Mouse (Mus musculus): ENCODE measurements around the gene Cdh3. TPM values are rescaled to one million over a fixed set of nuclear protein-coding genes. Genes with fewer than 3 reads are reported as not detected.

Cdh3 gene
- polyA plus RNA-seq, 1 experiment: not detected

DNA sequence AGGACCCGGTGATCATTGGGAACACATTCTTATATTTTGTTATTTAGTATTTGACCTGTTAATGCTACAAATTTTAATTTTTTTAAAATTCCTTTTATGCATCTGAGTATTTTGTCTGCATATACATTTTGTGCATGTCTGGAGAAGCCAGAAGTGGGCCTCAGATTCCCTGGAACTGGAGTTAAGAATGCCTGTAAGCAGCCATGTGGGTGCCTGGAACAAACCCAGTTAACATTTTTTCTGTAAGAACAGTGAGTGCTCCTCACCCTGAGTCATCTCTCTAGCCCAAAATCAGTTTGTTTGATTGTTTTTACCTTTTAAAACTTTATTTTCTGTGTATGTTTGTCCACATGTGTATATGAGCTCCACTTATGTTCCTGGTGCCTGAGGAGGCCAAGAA is 4.6 kb upstream of the Cdh3 start:
- TF ChIP-seq POLR2A (IDR thresholded peaks at IDR 0.05; ENCODE audit: borderline replicate concordance, control insufficient read depth, low read depth, low read length): no peak
- TF ChIP-seq CTCF (IDR thresholded peaks at IDR 0.05; ENCODE audit: control insufficient read depth, insufficient read depth, low read length): no peak
- WGBS: 89% methylated on average over 1 of the region's 1 CpGs

DNA sequence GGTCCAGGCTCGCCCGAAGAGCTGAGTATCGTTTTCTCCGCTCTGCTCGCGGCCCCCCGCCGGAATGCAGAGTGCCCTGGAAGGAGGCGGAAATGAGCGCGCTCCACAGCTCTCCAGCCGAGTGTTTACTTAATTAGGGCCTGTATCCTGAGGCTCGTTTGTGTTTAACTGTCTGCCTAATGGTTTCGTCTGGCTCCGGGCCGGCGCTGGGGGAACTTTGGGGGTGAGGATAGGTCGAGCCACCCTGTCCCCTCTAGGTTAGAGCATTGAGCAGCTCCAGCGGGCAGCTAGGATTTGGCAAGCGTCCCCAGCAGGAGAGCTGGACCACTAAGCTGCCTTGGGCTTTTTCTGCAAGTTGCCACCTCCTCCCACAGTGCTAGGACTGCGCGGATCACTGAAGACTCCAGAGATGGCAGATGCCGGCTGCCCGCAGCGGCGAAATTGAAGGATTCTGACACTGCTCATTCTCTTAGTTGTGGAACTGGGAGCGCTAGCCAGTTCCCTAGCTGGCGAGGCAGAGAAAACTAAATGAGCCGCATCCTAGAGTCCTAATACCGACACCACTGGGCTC is 2.8 kb upstream of the Cdh3 start:
- TF ChIP-seq CTCF (IDR thresholded peaks at IDR 0.05; ENCODE audit: control insufficient read depth, insufficient read depth, low read length) (no peak), POLR2A (IDR thresholded peaks at IDR 0.05; ENCODE audit: borderline replicate concordance, control insufficient read depth, low read depth, low read length) (no peak)
- no peak overlapping the region for H3K4me3 ChIP-seq (replicated peaks; ENCODE audit: control insufficient read depth, low read depth, low read length)
- no peaks in the 10 kb centered on the region for H3K4me1 ChIP-seq (ENCODE audit: control insufficient read depth, insufficient read depth, low read length)
- H3K27ac ChIP-seq (ENCODE audit: control insufficient read depth, insufficient read depth, low read depth, low read length, poor library complexity): no peak overlapping the region
- 4% methylated on average over 30 of the region's 30 CpGs for WGBS

More for the DNA sequence above, 4.6 kb upstream of the Cdh3 start:
- Histone ChIP-seq H3K27ac (ENCODE audit: control insufficient read depth, insufficient read depth, low read depth, low read length, poor library complexity) (no peak overlapping the region), H3K4me3 (replicated peaks; ENCODE audit: control insufficient read depth, low read depth, low read length) (no peak overlapping the region), H3K4me1 (ENCODE audit: control insufficient read depth, insufficient read depth, low read length) (no peaks in the 10 kb centered on the region)

DNA sequence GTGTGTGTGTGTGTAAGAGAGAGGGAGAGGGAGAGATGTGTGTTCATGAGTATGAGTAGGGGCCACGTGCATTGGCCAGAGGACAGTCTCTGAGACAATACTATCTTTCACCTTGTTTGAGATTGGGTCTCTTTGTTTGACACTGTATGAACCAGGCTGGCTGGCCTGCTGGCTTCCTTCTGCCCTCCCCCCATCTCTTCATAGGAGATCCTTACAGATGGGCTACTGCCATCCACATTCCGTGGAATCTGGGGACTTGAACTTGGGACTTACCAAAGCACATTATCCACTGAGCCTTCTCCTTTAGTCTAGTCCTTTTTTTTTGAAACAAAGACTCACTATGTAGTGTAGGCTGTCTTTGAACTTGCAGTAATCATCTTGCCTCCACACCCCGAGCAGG is 2.2 kb upstream of the Cdh3 start:
- Histone ChIP-seq H3K4me3 (replicated peaks; ENCODE audit: control insufficient read depth, low read depth, low read length) (no peak overlapping the region), H3K27ac (ENCODE audit: control insufficient read depth, insufficient read depth, low read depth, low read length, poor library complexity) (no peak overlapping the region), H3K4me1 (ENCODE audit: control insufficient read depth, insufficient read depth, low read length) (no peaks in the 10 kb centered on the region)
- WGBS: 30% methylated on average over 3 of the region's 3 CpGs
- TF ChIP-seq CTCF (IDR thresholded peaks at IDR 0.05; ENCODE audit: control insufficient read depth, insufficient read depth, low read length): no peak
- TF ChIP-seq POLR2A (IDR thresholded peaks at IDR 0.05; ENCODE audit: borderline replicate concordance, control insufficient read depth, low read depth, low read length): no peak

DNA sequence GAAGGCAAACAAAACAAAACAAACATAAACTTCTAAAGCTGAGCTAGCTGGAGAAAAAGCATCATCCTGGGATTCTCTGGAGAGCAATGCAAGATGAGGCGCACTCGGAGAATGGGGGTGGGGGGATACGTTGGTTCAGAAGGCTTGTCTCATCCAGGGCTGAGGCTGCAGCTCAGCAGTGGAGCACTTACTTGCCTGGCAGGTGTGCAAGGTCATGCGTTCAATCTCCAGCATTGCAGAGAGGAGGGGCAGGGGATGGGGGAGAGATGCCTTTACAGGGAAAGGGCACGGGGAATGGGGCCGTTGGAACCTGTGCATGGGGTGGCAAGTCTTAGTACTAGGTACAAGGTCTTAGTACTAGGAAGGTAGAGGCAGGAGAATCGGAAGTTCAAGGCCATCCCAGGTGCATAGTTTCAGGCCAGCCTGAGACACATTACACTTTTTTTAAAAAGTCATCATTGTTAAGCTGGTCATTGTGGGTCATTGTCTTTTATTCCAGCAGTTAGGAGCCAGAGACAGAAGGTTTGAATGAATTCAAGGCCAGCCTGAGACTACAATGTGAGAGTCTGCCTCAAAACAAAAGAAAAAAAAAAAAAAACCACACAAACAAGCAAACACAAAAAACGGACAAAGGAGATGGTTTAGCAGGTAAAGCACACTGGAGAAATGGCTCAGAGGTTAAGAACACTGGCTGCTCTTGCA is 1.5 kb upstream of the Cdh3 start:
- Histone ChIP-seq H3K27ac (ENCODE audit: control insufficient read depth, insufficient read depth, low read depth, low read length, poor library complexity) (no peak overlapping the region), H3K4me1 (ENCODE audit: control insufficient read depth, insufficient read depth, low read length) (no peaks in the 10 kb centered on the region), H3K4me3 (replicated peaks; ENCODE audit: control insufficient read depth, low read depth, low read length) (no peak overlapping the region)
- 64% methylated on average over 8 of the region's 8 CpGs for WGBS
- TF ChIP-seq POLR2A (IDR thresholded peaks at IDR 0.05; ENCODE audit: borderline replicate concordance, control insufficient read depth, low read depth, low read length) (no peak), CTCF (IDR thresholded peaks at IDR 0.05; ENCODE audit: control insufficient read depth, insufficient read depth, low read length) (no peak)

DNA sequence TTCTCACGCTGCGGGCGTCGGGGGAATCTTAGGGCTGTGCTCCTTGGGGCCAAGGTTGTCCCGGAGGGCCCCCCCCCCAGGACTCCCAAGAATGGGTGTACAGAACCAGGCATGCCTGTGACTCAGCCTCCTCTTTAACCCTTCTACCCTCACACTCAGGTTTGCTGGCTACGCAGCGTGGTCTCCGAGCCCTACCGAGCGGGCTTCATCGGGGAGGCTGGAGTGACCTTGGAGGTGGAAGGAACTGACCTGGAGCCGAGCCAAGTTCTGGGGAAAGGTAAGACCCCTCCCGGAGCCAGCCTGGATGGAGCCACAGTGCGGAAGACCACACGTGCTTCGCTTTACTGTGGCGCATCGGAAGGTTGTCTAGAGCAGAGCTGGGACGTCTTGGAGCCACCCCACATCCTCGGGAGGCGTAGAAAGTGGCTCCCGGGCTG is 392 bp downstream of the Cdh3 start:
- TF ChIP-seq POLR2A (IDR thresholded peaks at IDR 0.05; ENCODE audit: borderline replicate concordance, control insufficient read depth, low read depth, low read length) (no peak), CTCF (IDR thresholded peaks at IDR 0.05; ENCODE audit: control insufficient read depth, insufficient read depth, low read length) (no peak)
- WGBS: 5% methylated on average over 22 of the region's 22 CpGs
- no peak overlapping the region for H3K4me3 ChIP-seq (replicated peaks; ENCODE audit: control insufficient read depth, low read depth, low read length)
- no peak overlapping the region for H3K27ac ChIP-seq (ENCODE audit: control insufficient read depth, insufficient read depth, low read depth, low read length, poor library complexity)
- no peaks in the 10 kb centered on the region for H3K4me1 ChIP-seq (ENCODE audit: control insufficient read depth, insufficient read depth, low read length)

DNA sequence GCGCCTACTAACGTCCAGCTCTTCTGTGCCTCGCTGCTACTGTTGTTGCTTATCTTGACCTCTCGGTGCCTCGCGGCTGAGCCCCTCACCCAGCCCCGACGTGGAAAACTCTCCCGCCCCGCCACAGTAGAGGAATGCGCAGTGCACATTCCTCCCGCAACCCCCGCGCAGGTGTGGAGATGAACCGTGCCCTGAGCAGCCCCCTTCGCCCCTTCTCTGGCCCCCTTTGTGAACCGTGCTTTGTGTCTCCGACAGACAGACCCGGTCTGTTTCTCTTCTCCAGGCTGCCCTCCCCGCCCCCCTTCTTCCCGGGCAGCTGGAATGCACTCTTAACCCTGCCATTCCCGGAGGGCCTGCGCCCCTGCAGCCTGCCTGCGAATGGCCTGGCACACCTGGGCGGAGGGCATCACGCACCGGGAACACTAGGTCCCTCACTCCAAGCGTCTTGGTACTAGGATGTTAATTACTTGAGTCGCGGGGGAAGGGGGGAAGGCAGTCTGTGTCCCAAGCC is 895 bp downstream of the Cdh3 start:
- TF ChIP-seq POLR2A (IDR thresholded peaks at IDR 0.05; ENCODE audit: borderline replicate concordance, control insufficient read depth, low read depth, low read length) (no peak), CTCF (IDR thresholded peaks at IDR 0.05; ENCODE audit: control insufficient read depth, insufficient read depth, low read length) (no peak)
- no peak overlapping the region for H3K4me3 ChIP-seq (replicated peaks; ENCODE audit: control insufficient read depth, low read depth, low read length)
- H3K27ac ChIP-seq (ENCODE audit: control insufficient read depth, insufficient read depth, low read depth, low read length, poor library complexity): no peak overlapping the region
- 8% methylated on average over 30 of the region's 30 CpGs for WGBS
- no peaks in the 10 kb centered on the region for H3K4me1 ChIP-seq (ENCODE audit: control insufficient read depth, insufficient read depth, low read length)

DNA sequence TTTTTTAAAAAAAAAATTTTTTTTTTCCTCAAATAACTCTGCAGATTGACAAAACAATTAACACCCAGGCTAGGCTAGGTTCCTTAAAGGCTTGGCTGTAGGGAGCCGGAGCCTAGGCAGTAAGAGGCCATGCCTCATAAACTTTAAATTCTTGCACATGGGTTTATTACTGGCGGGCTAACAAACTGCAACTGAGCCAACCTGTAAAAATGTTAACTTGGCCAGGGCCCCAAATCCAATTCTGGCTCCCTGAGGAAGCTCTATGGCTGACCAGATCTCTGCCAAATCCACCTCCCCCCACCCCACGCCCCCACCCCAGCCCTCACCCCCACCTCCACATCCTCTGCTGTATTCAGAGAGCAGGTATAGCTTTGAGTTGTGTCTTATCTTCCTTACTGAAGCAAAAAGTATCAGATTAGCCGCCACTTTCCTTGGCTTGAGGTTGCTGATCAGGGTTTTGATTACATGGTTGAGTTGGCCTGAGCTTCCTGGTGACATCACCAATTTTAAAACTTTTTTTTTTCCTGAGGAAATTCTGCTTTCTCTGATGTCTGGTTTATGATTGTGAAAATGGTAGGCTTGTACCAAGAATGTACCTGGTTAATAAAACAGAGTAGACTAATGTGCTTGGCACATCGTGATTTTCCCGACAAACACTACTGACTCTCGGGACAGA is 1.9 kb downstream of the Cdh3 start:
- H3K27ac ChIP-seq (ENCODE audit: control insufficient read depth, insufficient read depth, low read depth, low read length, poor library complexity): no peak overlapping the region
- no peak overlapping the region for H3K4me3 ChIP-seq (replicated peaks; ENCODE audit: control insufficient read depth, low read depth, low read length)
- H3K4me1 ChIP-seq (ENCODE audit: control insufficient read depth, insufficient read depth, low read length): no peaks in the 10 kb centered on the region
- 61% methylated on average over 7 of the region's 7 CpGs for WGBS
- TF ChIP-seq POLR2A (IDR thresholded peaks at IDR 0.05; ENCODE audit: borderline replicate concordance, control insufficient read depth, low read depth, low read length): no peak

DNA sequence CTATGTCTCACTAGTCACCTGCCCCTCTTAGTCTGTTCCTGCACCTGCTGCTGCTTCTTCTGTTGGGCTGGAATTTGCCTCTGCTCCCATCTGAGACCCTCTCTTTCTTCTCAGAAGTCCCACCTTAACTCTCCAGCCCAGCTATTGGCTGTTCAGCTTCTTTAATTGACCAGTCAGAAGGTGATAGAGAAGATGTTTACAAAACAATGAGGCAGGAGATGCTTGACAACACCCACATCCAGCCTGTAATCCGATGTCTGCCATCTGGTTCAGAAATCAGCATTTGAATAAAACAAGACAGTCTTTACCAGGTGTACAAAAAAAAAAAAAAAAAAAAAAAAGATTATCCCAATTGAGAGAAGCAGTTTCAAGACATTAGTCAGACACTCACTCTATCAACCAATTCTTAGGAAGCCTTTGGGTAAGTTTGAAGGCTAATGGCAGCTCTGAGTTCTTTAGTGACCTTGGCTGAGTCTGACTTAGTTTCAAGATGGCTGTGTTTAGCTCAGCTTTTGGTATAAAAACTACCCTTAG is 5.3 kb downstream of the Cdh3 start:
- TF ChIP-seq POLR2A (IDR thresholded peaks at IDR 0.05; ENCODE audit: borderline replicate concordance, control insufficient read depth, low read depth, low read length): no peak
- H3K4me1 ChIP-seq (ENCODE audit: control insufficient read depth, insufficient read depth, low read length): no peaks in the 10 kb centered on the region
- WGBS: 49% methylated on average over 1 of the region's 1 CpGs

More for the DNA sequence above, 5.3 kb downstream of the Cdh3 start:
- Histone ChIP-seq H3K27ac (ENCODE audit: control insufficient read depth, insufficient read depth, low read depth, low read length, poor library complexity) (no peak overlapping the region), H3K4me3 (replicated peaks; ENCODE audit: control insufficient read depth, low read depth, low read length) (no peak overlapping the region)

All from bone marrow, adult 2 months (tissue).